Mouse (Mus musculus) liver, adult 10 weeks (tissue): ENCODE measurements around the gene Olfr1402. TPM values are rescaled to one million over a fixed set of nuclear protein-coding genes. Genes with fewer than 3 reads are reported as not detected.

Experiments
- polyA plus RNA-seq: library from polyadenylated mRNA; stranded (reverse); fragments of 350-450 nt; fragmentation: Illumina TruSeq; extraction: RNeasy Lipid Tissue Mini Kit (QIAGEN cat#74804); gene quantifications from one replicate; pipeline ENCODE4 v1.2.3, GENCODE M21; 2014; ENCODE audit warnings: low read depth, low replicate concordance

The Olfr1402 gene
- not detected for polyA plus RNA-seq

GRCm38 (mm10) chr3:97421920-97422319 lies at the start of gene Olfr1402:
Gene Olfr1402 (minus strand): TSS chr3:97422020.

Other genes with a start within 250 kb of the Olfr1402 start
- gene Bcl9, start 124.1 kb downstream of the Olfr1402 start, polyA plus RNA-seq = 1.9 TPM
- 2.3 TPM for gene Chd1l, start 188.2 kb upstream of the Olfr1402 start, polyA plus RNA-seq
- 543 TPM for gene Fmo5, start 206.8 kb upstream of the Olfr1402 start, polyA plus RNA-seq
- gene Prkab2, start 236.2 kb upstream of the Olfr1402 start, polyA plus RNA-seq = 1.9 TPM